Mouse (Mus musculus) left cerebral cortex, adult 11 months (tissue): ENCODE data around the gene Sf1.

Experiments
- DNase-seq: peaks from one replicate; pipeline ENCODE4 v3.0.0; 2022; ENCODE audit warnings: low spot score

Sf1 gene

DNA sequence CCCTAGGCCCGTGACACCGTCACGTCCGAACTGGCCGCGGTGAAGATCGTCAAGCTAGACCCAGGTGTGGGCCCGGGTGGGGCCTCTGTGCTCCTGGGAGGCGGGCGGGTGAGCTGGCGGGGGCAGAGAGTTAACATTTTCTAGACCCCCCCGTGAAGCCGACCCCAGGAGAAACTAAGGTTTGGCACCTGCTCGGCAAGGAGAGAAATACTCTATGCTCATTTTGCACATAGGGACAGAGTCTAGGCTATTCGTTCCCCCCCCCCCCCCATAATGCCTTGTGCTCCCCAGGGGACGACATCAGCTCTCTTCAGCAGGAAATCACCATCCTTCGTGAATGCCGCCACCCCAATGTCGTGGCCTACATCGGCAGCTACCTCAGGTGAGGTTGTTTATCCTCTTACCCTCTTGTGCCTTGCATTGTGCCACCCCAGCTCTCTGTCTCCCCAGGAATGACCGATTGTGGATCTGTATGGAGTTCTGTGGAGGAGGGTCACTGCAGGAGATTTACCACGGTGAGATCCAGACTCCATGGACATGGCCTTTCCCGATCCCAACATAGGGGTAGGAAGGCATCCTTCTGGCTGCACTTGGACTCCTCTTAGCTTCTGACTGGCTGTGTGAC is 21.9 kb upstream of the Sf1 start:
- DNase-seq, result no peak

GRCm38 (mm10) chr19:6342276-6342933 is 21.1 kb upstream of the Sf1 start:
- no peak for DNase-seq

DNA sequence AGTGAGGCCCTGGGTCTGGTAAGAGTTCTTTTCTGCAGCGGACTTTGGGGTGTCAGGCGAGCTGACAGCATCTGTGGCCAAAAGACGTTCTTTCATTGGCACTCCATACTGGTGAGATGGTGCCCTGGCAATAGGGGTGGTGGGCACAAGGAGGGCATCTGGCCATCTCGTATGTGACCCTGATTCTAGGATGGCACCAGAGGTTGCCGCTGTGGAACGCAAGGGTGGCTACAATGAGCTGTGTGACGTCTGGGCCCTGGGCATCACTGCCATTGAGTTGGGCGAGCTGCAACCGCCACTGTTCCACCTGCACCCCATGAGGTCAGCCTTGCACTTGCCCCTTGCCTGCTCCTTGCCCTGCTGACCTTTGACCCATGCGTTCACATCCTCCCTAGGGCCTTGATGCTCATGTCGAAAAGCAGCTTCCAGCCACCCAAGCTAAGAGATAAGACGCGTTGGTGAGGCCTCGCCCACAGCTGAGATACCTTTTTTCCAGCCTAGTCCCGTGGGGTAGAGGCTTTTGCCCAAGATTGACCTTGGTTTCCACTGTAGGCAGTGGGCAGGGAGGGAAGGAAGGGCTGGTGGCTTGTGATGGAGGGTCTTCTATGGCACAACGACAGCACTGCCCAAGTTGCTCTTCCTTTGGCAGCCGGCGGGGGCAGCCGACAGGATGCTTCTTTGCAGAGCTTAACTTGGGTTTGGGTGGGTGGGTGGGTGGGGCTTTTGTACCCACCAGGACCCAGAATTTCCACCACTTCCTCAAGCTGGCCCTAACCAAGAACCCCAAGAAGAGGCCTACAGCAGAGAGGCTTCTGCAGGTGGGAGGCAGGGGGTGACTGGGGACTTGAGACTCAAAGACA is 20.2 kb upstream of the Sf1 start:
- no peak for DNase-seq

DNA sequence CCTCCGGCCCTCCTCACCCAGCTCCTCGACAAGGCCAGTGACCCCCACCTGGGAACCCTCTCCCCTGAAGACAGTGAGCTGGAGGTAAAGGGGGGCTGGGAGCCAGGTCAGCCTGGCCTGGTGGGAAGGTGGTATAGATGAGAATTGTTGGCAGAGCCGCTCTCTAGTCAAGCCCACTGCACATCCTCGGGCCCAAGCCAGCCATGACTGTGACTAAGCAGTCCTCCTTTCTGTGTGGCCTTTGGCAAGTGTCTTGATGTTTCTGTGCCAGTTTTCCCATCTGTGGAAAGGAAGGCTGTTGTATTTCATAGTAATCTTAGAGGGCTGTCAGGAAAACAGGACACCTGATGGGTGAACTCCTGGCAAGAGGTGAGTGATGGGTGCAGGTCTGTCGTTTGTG is 19.5 kb upstream of the Sf1 start:
- no peak for DNase-seq

GRCm38 (mm10) chr19:6346023-6346422 is 17.5 kb upstream of the Sf1 start:
- no peak for DNase-seq

DNA sequence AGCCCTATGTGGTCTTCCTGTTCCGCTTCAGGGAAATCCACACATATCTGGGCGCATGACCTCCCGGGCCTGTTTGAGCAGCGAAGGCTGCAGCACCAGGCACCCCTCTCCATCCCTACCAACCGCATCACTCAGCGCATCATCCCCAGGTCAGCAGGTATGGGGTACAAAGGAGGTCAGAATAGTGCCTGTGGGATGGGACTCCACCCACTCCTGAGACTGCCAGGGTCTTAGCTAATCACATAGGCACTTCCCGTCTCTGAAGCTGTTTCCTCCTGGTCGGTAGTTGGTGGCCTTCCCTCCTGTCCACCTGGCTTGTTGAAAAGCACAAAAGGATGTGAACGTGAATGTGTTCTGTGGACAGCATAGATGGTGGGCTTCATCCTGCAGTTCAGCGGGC is 16.8 kb upstream of the Sf1 start:
- DNase-seq, result no peak

GRCm38 (mm10) chr19:6347615-6348014 is 15.9 kb upstream of the Sf1 start:
- no peak for DNase-seq

GRCm38 (mm10) chr19:6348717-6349116 is 14.8 kb upstream of the Sf1 start:
- no peak for DNase-seq

GRCm38 (mm10) chr19:6349215-6349983 is 14.1 kb upstream of the Sf1 start:
- DNase-seq, result no peak

GRCm38 (mm10) chr19:6351431-6352106 is 11.9 kb upstream of the Sf1 start:
- DNase-seq, result no peak

DNA sequence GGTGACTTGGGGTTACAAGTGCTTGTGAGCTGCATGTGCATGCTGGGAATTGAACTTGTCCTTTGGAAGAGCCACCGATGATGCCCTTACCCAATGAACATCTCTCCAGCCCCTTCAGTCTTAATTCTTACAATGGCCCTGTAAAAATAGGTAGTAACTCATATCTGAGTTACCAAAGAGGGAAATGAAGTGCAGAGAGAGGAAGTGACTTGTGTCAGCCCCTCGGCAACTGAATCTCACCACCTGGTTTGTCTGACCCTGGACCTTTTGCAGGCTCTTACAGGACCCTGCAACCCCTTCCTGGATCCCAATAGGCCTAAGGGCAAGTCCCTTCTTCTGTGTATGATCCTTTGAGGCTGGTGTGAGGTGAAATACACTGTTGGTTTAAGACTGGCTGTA is 11.4 kb upstream of the Sf1 start:
- DNase-seq, result no peak

- no peak for DNase-seq
These were observed 9.5 kb upstream of the Sf1 start for GRCm38 (mm10) chr19:6354030-6354429.

GRCm38 (mm10) chr19:6361291-6361690 is 2.2 kb upstream of the Sf1 start:
- DNase-seq, result no peak

- DNase-seq, result no peak
These were observed 439 bp upstream of the Sf1 start for GRCm38 (mm10) chr19:6363091-6363410.

- DNase-seq, result peak; percentile 82
These were observed 831 bp downstream of the Sf1 start for GRCm38 (mm10) chr19:6364317-6364725.

DNA sequence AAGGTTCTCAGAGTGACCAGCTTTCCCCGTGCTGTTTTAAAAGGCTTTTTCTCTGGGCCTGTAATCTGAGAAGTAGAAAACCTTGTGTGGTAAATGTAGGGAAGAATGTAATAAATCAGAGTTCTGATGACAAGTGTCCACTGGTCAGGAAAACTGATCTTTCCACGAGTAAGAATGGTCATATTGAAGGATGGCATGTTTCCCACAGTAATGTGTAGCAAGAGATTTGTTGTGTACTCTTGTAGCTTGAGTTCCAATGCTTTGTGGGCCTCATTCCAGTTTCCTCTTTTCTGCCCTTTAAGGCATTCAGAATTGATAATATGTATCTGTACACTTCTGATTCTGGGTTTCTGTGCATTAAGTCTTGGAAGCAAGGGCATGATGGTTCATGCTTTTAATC is 1.4 kb downstream of the Sf1 start:
- DNase-seq, result no peak

GRCm38 (mm10) chr19:6370175-6370574 is 6.7 kb downstream of the Sf1 start:
- no peak for DNase-seq

GRCm38 (mm10) chr19:6372433-6372832 is 8.9 kb downstream of the Sf1 start:
- no peak for DNase-seq

DNA sequence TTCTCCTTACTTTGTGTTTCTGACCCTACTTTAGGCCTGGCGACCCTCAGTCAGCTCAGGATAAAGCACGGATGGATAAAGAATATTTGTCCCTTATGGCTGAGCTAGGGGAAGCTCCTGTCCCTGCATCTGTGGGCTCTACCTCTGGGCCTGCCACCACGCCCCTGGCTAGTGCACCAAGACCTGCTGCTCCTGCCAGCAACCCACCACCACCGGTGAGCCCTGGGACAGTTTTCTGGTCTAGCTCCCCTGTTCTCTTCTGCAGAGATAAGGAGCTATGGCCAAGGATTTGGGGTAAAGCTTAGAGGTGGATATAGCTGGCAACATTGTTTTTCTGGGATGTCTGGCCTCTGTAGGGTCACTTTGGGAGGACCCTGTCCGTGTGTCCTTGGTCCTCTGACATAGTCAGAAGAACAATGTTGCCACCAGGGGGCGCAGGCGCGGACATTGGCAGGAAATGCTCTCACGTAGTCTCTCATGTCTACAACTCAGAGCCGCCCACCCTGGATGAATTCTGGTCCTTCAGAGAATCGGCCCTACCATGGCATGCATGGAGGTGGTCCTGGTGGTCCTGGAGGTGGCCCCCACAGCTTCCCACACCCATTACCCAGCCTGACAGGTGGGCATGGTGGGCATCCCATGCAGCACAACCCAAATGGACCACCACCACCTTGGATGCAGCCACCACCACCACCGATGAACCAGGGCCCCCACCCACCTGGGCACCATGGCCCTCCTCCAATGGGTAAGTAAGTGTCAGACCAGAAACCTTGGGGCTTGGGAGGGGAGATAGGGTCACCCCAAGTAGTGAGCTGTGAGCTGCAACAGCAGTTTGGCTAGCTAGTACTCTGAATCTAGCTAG is 10.3 kb downstream of the Sf1 start:
- peak; percentile 50 for DNase-seq

DNA sequence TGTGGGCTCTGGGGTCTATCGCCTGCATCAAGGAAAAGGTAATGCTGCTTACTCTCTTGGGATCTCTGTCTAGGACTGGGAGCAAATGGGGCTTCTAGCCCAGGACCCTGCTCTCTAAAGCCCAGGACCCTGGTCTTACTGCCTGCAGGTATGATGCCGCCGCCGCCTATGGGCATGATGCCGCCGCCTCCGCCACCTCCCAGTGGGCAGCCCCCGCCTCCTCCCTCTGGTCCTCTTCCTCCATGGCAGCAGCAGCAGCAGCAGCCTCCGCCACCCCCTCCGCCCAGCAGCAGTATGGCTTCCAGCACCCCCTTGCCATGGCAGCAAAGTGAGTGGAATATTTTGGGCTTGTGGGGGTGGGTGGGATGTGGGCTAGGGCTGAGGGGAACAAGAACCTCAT is 11.1 kb downstream of the Sf1 start:
- no peak for DNase-seq
